Mouse (Mus musculus): ENCODE data around the gene Pde10a. TPM values are rescaled to one million over a fixed set of nuclear protein-coding genes. Genes with fewer than 3 reads are reported as not detected.

Pde10a gene
- polyA plus RNA-seq, 1 experiment from 2014 or later, result 1.8 TPM

DNA sequence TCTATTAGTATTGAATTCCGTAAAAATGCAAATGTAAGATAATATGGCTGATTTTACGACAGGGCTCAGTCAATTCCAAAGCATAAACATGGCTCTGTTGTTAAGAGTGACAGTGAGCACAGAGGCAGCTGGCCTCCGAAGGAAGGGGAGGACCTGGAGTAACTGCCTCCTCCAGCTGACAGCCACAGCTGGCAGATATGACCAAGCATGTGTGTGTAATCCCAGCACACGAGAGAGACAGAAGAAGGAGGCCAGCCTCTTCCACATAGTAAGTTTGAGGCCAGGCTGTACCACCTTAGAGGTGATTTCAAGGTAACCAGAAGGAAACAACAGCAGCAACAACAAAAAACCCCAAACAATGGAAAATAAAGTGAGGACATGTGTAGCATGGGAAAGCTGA is 397.9 kb downstream of the Pde10a start:
- Histone ChIP-seq H3K4me1 (replicated peaks; ENCODE audit: control insufficient read depth, insufficient read depth, low read length) (no peaks in the 10 kb centered on the region), H3K4me2 (no peak overlapping the region), H3K4me3 (ENCODE audit: low read depth, low read length) (no peak overlapping the region), H3K36me3 (ENCODE audit: control insufficient read depth, insufficient read depth, low read length) (no peaks in the 10 kb centered on the region), H3K27me3 (replicated peaks; ENCODE audit: control insufficient read depth, insufficient read depth, low read length) (peaks cover 9% of the 10 kb centered on the region; the same call in 1 of the 2 replicates), H3K9me3 (ENCODE audit: control insufficient read depth, low read length) (no peaks in the 10 kb centered on the region), H3K9ac (ENCODE audit: low read depth, low read length) (no peak overlapping the region), H3K27ac (ENCODE audit: low read depth, low read length) (no peak overlapping the region)
- DNase-seq (ENCODE audit: low spot score) (no peak), ATAC-seq (replicated peaks; ENCODE audit: low FRiP score) (no peak)
- WGBS, result 52% methylated on average over 4 of the region's 4 CpGs

DNA sequence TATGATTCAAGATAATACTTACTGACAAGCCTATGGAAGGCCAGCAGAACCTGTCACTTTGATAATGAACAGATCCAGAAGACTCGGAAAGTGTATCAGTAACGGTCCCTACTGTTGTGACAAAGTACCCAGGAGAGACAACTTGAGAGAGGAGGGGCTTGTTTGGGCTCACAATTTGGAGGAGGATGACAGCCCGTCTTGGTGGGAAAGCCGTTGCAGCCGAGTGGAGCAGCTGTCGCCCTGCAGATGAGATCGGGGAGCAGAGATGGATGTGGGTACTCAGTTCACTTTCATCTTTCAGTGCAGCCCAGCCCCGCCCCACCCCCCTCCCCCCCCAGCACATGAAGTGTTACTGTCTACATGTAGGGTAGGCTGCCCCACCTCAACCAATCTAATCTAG is 398.6 kb downstream of the Pde10a start:
- 63% methylated on average over 8 of the region's 8 CpGs for WGBS
- H3K4me3 ChIP-seq (ENCODE audit: low read depth, low read length), result no peak overlapping the region
- no peak for ATAC-seq (replicated peaks; ENCODE audit: low FRiP score)
- no peak overlapping the region for H3K9ac ChIP-seq (ENCODE audit: low read depth, low read length)
- H3K27me3 ChIP-seq (replicated peaks; ENCODE audit: control insufficient read depth, insufficient read depth, low read length), result peaks cover 9% of the 10 kb centered on the region; the same call in 1 of the 2 replicates
- no peak overlapping the region for H3K27ac ChIP-seq (ENCODE audit: low read depth, low read length)
- H3K4me2 ChIP-seq, result no peak overlapping the region
- H3K4me1 ChIP-seq (replicated peaks; ENCODE audit: control insufficient read depth, insufficient read depth, low read length), result no peaks in the 10 kb centered on the region
- no peaks in the 10 kb centered on the region for H3K9me3 ChIP-seq (ENCODE audit: control insufficient read depth, low read length)
- H3K36me3 ChIP-seq (ENCODE audit: control insufficient read depth, insufficient read depth, low read length), result no peaks in the 10 kb centered on the region
- no peak for DNase-seq (ENCODE audit: low spot score)

DNA sequence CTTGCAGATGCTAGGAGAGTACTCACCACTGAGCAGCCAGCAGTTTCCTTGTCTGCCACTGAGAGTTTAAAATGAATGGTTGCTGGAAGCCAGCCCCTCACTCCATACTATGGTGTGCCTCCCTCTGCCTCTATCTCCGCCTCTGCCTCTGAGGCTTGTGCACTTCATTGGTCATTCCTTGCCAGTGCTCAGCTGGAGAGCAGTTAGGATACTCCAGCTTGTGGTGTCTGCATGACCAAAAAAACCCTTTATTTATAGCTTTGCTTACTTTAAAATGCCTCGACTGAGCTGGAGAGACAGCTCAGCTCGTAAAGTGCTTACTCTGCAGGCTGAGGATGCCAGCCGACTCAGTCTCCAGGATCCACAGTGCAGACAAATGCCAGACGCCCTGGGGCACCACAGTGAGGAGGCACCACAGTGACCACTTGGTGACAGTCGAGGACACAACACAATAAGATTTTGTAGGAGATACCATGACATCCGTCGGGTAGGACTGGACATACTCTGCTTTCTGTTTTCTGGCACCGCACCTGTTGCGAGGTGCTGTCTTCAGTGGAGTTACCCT is 400.7 kb downstream of the Pde10a start:
- Histone ChIP-seq H3K4me1 (replicated peaks; ENCODE audit: control insufficient read depth, insufficient read depth, low read length) (no peaks in the 10 kb centered on the region), H3K9ac (ENCODE audit: low read depth, low read length) (no peak overlapping the region), H3K36me3 (ENCODE audit: control insufficient read depth, insufficient read depth, low read length) (no peaks in the 10 kb centered on the region), H3K9me3 (ENCODE audit: control insufficient read depth, low read length) (no peaks in the 10 kb centered on the region), H3K27ac (ENCODE audit: low read depth, low read length) (no peak overlapping the region), H3K4me3 (ENCODE audit: low read depth, low read length) (no peak overlapping the region), H3K27me3 (replicated peaks; ENCODE audit: control insufficient read depth, insufficient read depth, low read length) (peaks cover 9% of the 10 kb centered on the region; the same call in 1 of the 2 replicates), H3K4me2 (no peak overlapping the region)
- ATAC-seq (replicated peaks; ENCODE audit: low FRiP score) (no peak), DNase-seq (ENCODE audit: low spot score) (no peak)
- WGBS, result 61% methylated on average over 10 of the region's 10 CpGs

DNA sequence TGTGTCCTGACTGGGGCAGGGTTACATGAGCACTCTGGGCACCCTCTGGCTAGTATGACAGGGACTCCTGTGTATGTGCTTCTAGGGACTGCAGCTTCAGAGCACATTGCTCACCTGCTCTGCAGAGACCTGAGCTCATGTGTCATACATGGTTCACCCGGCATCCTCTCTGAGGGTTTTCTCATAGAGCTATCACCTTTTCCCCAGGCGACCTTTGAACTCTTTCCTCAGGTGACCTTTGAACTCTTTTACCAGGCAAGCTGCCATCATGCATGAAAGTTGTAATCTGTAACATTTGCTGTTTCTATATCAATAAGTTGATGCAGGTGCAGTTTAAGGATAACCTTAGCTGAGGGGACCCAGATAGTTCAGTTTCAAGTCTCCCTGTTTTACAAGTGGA is 403.4 kb downstream of the Pde10a start:
- Histone ChIP-seq H3K27ac (ENCODE audit: low read depth, low read length) (no peak overlapping the region), H3K4me1 (replicated peaks; ENCODE audit: control insufficient read depth, insufficient read depth, low read length) (no peaks in the 10 kb centered on the region), H3K27me3 (replicated peaks; ENCODE audit: control insufficient read depth, insufficient read depth, low read length) (peaks cover 12% of the 10 kb centered on the region), H3K4me2 (no peak overlapping the region), H3K4me3 (ENCODE audit: low read depth, low read length) (no peak overlapping the region), H3K9me3 (ENCODE audit: control insufficient read depth, low read length) (no peaks in the 10 kb centered on the region), H3K9ac (ENCODE audit: low read depth, low read length) (no peak overlapping the region), H3K36me3 (ENCODE audit: control insufficient read depth, insufficient read depth, low read length) (no peaks in the 10 kb centered on the region)
- DNase-seq (ENCODE audit: low spot score) (no peak), ATAC-seq (replicated peaks; ENCODE audit: low FRiP score) (no peak)
- WGBS, result 57% methylated on average over 2 of the region's 2 CpGs

DNA sequence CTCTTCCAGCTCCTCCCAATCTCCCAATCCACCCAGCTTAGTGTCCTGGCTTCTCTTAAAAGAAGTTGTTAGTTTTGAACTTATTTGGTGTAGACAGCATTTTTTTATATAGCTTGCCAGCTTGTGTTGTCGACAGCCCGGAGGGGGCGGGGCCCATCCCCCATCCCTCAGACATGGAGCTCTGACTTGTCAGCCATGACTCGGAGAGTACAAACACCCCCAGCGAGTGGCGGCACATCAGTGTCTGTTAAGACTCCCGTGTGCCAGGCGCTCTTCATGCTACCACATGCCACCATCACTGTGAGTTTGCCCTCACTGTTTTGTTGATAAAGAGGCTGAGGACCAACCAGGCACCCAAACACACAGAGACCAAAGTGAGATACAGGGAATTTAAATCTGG is 404.5 kb downstream of the Pde10a start:
- no peaks in the 10 kb centered on the region for H3K4me1 ChIP-seq (replicated peaks; ENCODE audit: control insufficient read depth, insufficient read depth, low read length)
- no peak overlapping the region for H3K4me3 ChIP-seq (ENCODE audit: low read depth, low read length)
- no peak for DNase-seq (ENCODE audit: low spot score)
- H3K36me3 ChIP-seq (ENCODE audit: control insufficient read depth, insufficient read depth, low read length), result no peaks in the 10 kb centered on the region
- WGBS, result 72% methylated on average over 8 of the region's 8 CpGs
- peaks cover 10% of the 10 kb centered on the region for H3K27me3 ChIP-seq (replicated peaks; ENCODE audit: control insufficient read depth, insufficient read depth, low read length)
- H3K4me2 ChIP-seq, result no peak overlapping the region
- ATAC-seq (replicated peaks; ENCODE audit: low FRiP score), result no peak
- no peaks in the 10 kb centered on the region for H3K9me3 ChIP-seq (ENCODE audit: control insufficient read depth, low read length)
- H3K27ac ChIP-seq (ENCODE audit: low read depth, low read length), result no peak overlapping the region
- no peak overlapping the region for H3K9ac ChIP-seq (ENCODE audit: low read depth, low read length)

DNA sequence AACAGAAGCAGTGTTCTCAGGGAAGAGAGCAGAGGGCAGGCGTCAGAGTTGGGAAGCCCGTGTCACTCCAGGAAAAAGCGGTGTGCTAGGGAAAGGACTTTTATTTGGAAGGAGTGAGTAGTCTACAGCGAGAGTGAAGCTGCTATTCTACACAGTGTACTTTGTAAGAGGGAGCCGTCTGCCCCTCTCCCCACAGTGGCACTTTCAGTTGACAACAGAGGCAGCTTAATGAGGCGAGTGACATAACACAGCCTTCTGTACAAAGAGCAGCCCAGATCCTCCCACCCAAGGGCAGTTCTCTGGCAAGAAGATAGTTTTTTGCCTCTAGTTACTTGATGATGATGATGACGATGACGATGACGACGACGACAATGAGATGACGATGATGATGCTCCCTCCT is 410.4 kb downstream of the Pde10a start:
- H3K36me3 ChIP-seq (ENCODE audit: control insufficient read depth, insufficient read depth, low read length), result no peaks in the 10 kb centered on the region
- DNase-seq (ENCODE audit: low spot score) (no peak), ATAC-seq (replicated peaks; ENCODE audit: low FRiP score) (no peak)
- no peak overlapping the region for H3K9ac ChIP-seq (ENCODE audit: low read depth, low read length)
- H3K27ac ChIP-seq (ENCODE audit: low read depth, low read length), result no peak overlapping the region
- H3K4me3 ChIP-seq (ENCODE audit: low read depth, low read length), result no peak overlapping the region
- H3K4me2 ChIP-seq, result no peak overlapping the region
- no peaks in the 10 kb centered on the region for H3K4me1 ChIP-seq (replicated peaks; ENCODE audit: control insufficient read depth, insufficient read depth, low read length)
- no peaks in the 10 kb centered on the region for H3K9me3 ChIP-seq (ENCODE audit: control insufficient read depth, low read length)
- WGBS, result 48% methylated on average over 12 of the region's 12 CpGs
- peaks cover 9% of the 10 kb centered on the region for H3K27me3 ChIP-seq (replicated peaks; ENCODE audit: control insufficient read depth, insufficient read depth, low read length)

DNA sequence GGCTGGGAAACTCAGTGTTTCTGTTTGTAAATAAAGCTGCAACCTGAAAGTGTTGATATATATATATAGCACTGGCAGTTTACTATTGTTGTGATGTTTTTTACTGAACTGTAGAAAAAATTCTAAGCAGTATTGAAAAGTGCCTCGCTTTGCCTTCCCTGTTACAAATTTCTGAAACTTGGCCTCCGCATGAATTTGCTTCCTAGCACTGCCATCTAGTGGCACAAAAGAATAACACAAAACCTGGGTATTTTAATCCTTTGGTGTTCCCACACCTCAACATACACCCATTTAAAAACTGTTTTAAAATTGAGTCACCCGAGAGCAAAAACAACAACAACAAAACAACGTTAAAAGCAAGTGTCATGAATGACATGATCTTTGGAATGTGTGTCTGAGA is 411.4 kb downstream of the Pde10a start:
- Histone ChIP-seq H3K36me3 (ENCODE audit: control insufficient read depth, insufficient read depth, low read length) (no peaks in the 10 kb centered on the region), H3K9me3 (ENCODE audit: control insufficient read depth, low read length) (no peaks in the 10 kb centered on the region), H3K27ac (ENCODE audit: low read depth, low read length) (no peak overlapping the region), H3K4me1 (replicated peaks; ENCODE audit: control insufficient read depth, insufficient read depth, low read length) (no peaks in the 10 kb centered on the region), H3K4me2 (no peak overlapping the region), H3K9ac (ENCODE audit: low read depth, low read length) (no peak overlapping the region), H3K27me3 (replicated peaks; ENCODE audit: control insufficient read depth, insufficient read depth, low read length) (peaks cover 9% of the 10 kb centered on the region), H3K4me3 (ENCODE audit: low read depth, low read length) (no peak overlapping the region)
- DNase-seq (ENCODE audit: low spot score) (no peak), ATAC-seq (replicated peaks; ENCODE audit: low FRiP score) (no peak)
- 2% methylated on average over 4 of the region's 4 CpGs for WGBS

DNA sequence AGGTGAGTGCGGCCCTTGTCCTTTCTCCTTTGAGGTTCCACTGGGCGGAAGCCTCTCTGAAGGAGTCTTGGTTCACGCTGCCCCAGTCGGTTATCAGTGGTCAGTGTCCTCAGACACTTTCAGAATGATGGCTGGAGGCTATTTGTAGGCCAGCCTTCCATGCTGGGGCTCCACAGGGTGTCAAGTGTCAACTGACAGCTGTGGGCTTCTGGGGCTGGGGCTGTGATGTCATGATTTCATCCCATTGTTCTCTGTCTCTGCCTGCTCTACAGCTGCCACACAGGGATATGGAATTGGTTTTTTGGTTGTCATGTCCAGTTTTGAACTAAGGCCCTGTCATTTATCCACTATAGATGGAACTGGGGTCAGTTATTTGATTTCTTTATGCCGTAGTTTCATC is 426.4 kb downstream of the Pde10a start:
- Histone ChIP-seq H3K9ac (ENCODE audit: low read depth, low read length) (no peak overlapping the region), H3K4me2 (no peak overlapping the region)
- no peak for DNase-seq (ENCODE audit: low spot score)

DNA sequence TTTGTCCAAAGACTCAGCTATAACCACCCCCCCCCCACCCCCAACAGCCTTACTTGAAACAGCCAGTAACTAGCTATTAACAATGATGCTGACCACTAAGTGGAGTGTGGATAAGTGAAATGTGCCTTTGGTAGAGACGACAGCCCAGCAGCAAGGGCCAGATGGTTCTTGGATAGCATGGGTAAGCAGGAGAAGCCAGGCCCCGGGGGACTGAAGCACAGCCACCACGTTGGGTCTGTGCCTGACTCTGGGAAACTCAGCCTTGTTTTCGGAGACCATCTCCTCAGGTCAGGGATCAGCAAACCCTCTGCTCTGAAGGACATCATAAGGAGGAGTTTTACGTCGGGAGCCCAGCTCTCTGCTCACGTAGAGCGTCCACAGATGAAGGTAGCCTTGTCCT is 427.8 kb downstream of the Pde10a start:
- H3K4me2 ChIP-seq, result no peak overlapping the region
- H3K4me3 ChIP-seq (ENCODE audit: low read depth, low read length), result no peak overlapping the region
- no peaks in the 10 kb centered on the region for H3K4me1 ChIP-seq (replicated peaks; ENCODE audit: control insufficient read depth, insufficient read depth, low read length)
- no peak overlapping the region for H3K9ac ChIP-seq (ENCODE audit: low read depth, low read length)
- ATAC-seq (replicated peaks; ENCODE audit: low FRiP score) (no peak), DNase-seq (ENCODE audit: low spot score) (no peak)
- whole genome bisulfite sequencing, result 79% methylated on average over 8 of the region's 8 CpGs
- no peaks in the 10 kb centered on the region for H3K36me3 ChIP-seq (ENCODE audit: control insufficient read depth, insufficient read depth, low read length)
- no peaks in the 10 kb centered on the region for H3K9me3 ChIP-seq (ENCODE audit: control insufficient read depth, low read length)
- H3K27me3 ChIP-seq (replicated peaks; ENCODE audit: control insufficient read depth, insufficient read depth, low read length), result no peaks in the 10 kb centered on the region
- H3K27ac ChIP-seq (ENCODE audit: low read depth, low read length), result no peak overlapping the region

More for the DNA sequence above, 426.4 kb downstream of the Pde10a start:
- Histone ChIP-seq H3K9me3 (ENCODE audit: control insufficient read depth, low read length) (no peaks in the 10 kb centered on the region), H3K4me1 (replicated peaks; ENCODE audit: control insufficient read depth, insufficient read depth, low read length) (no peaks in the 10 kb centered on the region), H3K36me3 (ENCODE audit: control insufficient read depth, insufficient read depth, low read length) (no peaks in the 10 kb centered on the region), H3K27me3 (replicated peaks; ENCODE audit: control insufficient read depth, insufficient read depth, low read length) (no peaks in the 10 kb centered on the region), H3K4me3 (ENCODE audit: low read depth, low read length) (no peak overlapping the region), H3K27ac (ENCODE audit: low read depth, low read length) (no peak overlapping the region)
- ATAC-seq (replicated peaks; ENCODE audit: low FRiP score), result no peak
- WGBS, result 78% methylated on average over 5 of the region's 5 CpGs
